Mouse (Mus musculus) CH12.LX (cell line): Measurements from ENCODE around the gene Coro2b.

Experiments
- CTCF ChIP-seq, 2 experiments: IDR thresholded peaks in 1 of 2; conservative IDR thresholded peaks in 1 of 2; 2 replicates each; pipeline ENCODE4 v1.5.1; 2011 to 2012; ENCODE audit warnings: low read depth in 2 of 2, low read length in 2 of 2, improper control_type of control experiment in 1 of 2, inconsistent platforms in 1 of 2, mild to moderate bottlenecking in 1 of 2, moderate library complexity in 1 of 2
- E2F4 ChIP-seq: IDR thresholded peaks from 2 replicates; pipeline ENCODE4 v1.6.1; 2011; ENCODE audit warnings: low read depth, low read length, improper control_type of control experiment; ENCODE audit not compliant: insufficient replicate concordance
- EP300 ChIP-seq: IDR thresholded peaks from 2 replicates; pipeline ENCODE4 v1.6.1; 2011; ENCODE audit warnings: low read length, improper control_type of control experiment
- MYC ChIP-seq: IDR thresholded peaks from 2 replicates; pipeline ENCODE4 v1.6.1; 2011; ENCODE audit warnings: low read depth, mild to moderate bottlenecking, improper control_type of control experiment, low read length
- POLR2A ChIP-seq: IDR thresholded peaks from 2 replicates; pipeline ENCODE4 v1.6.1; 2011; ENCODE audit warnings: low read depth, mild to moderate bottlenecking, improper control_type of control experiment, low read length
- POLR2AphosphoS2 ChIP-seq: IDR thresholded peaks from 2 replicates; pipeline ENCODE4 v1.6.1; 2011; ENCODE audit warnings: low read depth, low read length, improper control_type of control experiment
- RCOR1 ChIP-seq: conservative IDR thresholded peaks from 2 replicates; pipeline ENCODE4 v1.6.1; 2012; ENCODE audit warnings: low read depth, mild to moderate bottlenecking, inconsistent platforms, low read length, improper control_type of control experiment
- ZKSCAN1 ChIP-seq: IDR thresholded peaks from 2 replicates; pipeline ENCODE4 v1.6.1; 2012; ENCODE audit warnings: low read depth, inconsistent platforms, low read length, improper control_type of control experiment, borderline replicate concordance
- ZNF384 ChIP-seq: IDR thresholded peaks from 2 replicates; pipeline ENCODE4 v1.6.1; 2012; ENCODE audit warnings: low read depth, low read length, improper control_type of control experiment, inconsistent platforms

DNA sequence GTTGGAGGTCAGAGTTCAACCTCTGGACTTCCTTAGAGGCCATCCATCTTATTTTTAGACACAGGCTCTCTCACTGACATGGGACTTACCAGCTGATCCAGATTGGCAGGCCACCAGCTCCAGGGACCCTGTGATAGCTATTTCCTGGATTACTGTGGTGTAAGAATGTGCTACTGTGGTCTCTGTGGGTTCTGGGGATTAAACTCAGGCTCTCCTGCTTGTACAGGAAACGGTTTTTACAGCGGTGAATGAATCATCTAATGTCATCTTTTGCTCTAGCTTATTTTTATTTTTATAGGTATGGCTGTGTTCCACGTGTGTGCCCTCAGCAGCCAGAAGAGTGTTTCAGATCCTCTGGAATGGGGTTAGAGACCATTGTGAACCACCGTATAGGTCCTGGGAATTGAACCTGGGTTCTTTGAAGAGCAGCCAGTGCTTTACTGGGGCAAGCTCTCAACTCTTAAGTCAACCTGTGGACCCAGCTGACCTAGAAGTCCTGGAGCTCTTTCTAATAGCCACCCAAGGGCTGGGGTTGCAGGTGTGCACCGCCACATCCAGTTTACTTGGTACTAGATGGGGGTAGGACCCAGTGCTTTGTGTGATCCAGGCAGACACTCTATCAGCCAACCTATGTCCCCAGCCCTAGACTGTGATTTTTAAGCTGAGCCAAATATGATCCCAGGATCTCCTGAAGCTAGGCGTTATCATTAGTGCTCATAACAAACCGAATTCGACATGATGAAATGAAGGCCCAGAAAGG, 81.5 kb downstream of the Coro2b start:
- TF ChIP-seq POLR2A (no peak), POLR2AphosphoS2 (no peak), EP300 (no peak), CTCF (conservative IDR thresholded peaks at IDR 0.05 in 1 of 2, IDR thresholded peaks at IDR 0.05 in 1 of 2; ENCODE audit: low read depth in 2 of 2, low read length in 2 of 2) (no peak), E2F4 (no peak), MYC (no peak), RCOR1 (no peak), ZKSCAN1 (no peak), ZNF384 (no peak)
